Mouse (Mus musculus) retina, embryonic 14.5 days (tissue): Measurements from ENCODE around the gene Lars2.

ENCODE experiments used
- DNase-seq: peaks from one replicate; pipeline ENCODE4 v3.0.0-alpha.2; 2015; ENCODE audit warnings: low spot score

The Lars2 gene

DNA sequence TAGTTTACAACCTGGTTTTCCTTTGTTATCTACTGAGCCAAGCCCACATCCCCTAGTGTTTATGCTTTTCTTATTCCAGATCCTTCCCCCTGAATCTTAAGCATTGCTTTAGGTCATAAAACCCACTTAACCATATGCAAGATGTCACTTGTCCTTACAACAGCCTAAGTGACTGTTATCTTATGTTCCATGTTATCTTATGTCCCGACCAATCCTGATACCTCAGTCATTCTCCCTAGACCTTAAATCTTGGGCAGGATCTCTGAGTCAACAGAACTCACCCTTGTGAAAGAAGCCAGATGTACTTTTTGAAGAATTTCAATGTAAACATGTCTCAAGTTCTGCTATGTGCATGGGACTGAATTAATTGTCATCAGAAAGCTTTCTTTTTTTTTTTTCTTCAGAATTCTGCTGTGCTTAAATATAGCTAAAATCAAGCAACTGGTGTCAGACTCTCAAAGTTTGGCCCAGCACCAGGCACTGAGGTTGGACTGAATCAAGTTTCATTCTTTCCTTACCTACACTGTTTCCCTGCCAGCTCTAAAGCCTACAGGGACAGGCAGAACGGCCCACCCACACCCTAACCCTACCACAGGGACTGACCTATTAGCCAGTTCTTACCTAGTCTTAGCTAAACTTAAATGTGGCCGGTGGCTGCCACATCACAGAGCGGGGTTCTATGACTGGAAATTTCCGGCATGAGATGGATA lies 24.6 kb downstream of the Lars2 start:
- no peak for DNase-seq

DNA sequence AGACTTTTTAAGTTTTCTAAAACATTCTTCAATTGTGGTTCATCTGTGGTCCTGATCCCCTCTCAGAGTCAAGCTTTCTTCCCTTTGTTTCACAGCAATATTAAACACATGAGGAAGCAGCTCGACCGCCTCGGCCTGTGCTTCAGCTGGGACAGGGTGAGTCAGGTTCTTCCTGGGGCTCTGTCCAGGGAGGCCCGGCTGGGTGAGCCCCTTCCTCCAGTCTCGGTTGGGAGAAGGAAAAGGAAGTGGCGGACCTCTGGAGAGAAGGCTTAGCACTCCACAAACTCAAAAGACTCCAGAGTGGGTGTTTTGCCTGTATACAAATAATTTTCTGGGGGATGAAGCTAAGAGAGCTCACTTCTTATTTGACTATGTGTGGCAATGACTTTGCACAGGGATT lies 28.1 kb downstream of the Lars2 start:
- DNase-seq, result no peak

DNA sequence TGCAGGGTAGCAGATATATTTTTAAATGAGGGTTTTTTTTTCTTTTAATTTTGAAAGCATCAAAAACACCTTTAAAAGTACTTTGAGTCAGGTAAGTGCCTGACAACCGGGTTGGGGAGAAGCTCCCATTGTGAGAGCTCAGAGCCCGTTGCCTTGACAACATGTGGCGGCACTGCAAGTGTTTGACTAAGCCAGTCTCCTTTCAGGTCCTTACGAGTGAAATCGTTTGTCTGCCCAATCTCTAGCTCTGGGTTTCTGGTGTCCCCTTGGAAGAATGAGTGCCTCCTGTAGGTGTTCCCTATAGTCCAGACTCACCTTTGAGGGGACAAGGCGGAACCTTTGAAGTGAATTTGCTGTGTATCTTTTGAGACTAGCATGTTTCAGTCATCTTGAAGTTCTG lies 31.0 kb downstream of the Lars2 start:
- no peak for DNase-seq

DNA sequence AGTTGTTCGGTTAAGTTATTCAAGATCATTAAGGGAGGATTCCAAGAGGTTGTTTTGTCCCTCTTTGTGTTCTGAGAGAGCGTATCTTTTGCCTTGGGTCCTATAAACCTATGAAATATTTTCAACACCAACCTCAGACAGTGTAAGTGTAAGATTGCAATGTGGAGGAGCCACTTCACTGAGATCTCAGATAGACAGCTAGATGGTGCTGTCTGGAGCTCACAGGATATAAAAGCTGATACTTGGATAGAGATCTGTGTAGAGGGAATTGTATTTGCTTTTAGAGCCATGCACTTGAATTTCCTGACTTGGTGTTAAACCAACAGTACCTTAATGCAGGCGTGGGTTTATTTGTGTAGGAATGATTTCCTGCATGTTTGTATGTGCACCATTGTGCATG lies 35.5 kb downstream of the Lars2 start:
- DNase-seq, result no peak

DNA sequence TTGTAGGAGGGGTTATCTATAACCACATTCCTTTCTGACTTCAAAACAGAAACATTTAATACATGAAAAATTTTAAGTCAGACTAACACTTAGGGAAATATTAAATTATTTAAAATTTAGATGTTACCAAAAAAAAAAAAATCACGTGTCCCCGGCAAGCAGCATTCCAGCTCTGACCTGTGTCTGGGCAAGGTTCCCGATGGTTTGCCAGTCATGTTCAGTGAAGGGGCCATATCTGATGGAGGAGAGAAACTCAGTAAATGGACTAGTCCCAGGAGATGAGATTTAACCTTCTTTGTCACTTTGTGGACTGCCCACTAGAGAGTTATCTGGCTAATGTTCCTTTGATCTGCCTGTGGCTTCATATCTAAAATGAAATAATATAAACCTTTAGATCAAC lies 36.3 kb downstream of the Lars2 start:
- no peak for DNase-seq

DNA sequence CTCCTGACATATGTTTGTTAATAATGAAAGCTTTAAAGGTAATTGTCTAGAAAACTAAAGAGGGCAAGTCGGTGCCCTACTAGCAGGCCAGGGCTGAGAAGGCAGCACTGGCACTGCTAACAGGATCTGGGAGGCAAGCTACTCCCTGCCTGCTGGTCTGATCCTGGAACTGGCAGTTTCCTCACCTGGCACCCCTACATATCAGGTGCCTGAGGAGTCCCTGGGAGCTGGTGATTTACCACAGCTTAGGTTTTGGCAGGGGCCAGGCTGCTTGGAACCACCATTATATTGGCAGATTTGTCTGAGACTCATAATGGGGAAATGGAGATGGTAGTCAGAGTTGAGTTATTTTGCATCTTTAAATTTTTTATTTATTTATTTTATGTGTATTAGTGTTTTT lies 38.5 kb downstream of the Lars2 start:
- no peak for DNase-seq

DNA sequence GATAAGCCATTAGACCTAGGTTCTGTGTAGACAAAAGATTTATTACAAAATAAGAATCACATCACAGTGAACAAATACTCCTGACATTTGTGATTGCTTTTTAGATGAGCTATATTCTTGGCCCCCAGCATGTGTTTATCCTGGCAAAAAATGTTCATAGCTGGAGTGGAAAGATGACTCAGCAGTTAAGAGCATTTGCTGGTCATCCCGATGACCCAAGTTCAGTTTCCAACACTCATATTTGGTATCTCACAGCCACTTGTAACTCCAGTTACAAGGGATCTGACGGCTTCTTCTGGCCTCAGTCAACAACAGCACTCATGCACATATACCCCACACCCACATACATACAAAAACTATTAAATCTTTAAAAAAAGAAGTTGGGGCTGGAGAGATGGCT lies 42.0 kb downstream of the Lars2 start:
- DNase-seq, result no peak

DNA sequence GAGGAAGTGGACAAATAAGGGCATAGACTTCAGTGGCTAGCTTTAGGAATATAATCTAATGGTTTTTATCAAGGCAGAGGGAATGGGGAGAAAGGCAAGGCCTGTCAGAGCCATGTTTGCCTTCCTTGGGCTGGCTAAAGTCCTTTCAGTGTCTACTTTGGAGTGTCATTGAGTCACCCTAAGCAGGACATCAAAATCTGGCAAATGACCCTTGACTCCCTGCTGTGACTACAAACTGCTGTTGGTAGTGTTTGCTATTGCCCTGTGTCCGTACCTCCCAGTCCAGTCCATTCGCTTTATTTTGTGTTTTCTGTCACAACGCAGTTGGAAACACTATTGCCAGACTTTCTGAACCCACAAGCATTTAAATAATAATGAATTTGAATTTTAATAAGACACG lies 63.1 kb downstream of the Lars2 start:
- DNase-seq, result no peak

DNA sequence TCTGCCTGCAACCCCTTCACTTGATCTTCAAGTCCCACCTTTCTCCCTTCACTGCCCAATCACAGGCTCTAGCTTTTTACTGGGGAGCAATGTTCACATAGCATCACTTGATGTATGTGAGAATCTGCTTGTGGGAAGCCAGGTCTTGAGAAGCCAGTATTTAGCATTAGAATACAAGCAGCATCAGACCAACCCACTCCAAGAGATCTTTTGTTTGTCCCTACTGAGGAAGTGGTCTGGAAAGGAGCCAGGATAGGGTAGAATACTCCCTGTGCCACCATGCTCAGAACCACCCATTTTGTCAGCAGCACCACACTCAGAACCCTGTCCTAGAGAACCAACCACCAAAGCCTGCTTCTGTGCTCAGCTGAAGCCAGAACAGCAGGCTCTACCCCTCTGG lies 64.2 kb downstream of the Lars2 start:
- no peak for DNase-seq

DNA sequence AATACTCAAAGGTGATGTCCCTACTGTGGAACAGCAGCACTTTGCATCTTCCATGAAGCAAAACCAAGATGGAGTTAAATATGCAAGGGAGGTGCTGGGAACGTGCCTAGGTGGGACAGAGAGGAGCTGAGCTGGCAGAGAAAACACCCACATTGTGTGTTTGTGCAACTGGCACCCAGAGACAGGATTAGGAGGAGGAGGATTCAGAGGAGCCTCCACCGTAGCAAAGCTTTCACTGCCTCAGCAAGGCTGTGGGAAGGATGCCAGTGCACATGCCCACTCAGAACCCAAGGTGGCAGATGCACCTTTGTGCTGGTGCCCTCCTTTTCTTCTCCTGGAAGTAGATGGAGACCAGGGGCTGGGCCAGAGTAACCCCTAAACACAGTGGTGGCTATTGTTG lies 71.5 kb downstream of the Lars2 start:
- no peak for DNase-seq

DNA sequence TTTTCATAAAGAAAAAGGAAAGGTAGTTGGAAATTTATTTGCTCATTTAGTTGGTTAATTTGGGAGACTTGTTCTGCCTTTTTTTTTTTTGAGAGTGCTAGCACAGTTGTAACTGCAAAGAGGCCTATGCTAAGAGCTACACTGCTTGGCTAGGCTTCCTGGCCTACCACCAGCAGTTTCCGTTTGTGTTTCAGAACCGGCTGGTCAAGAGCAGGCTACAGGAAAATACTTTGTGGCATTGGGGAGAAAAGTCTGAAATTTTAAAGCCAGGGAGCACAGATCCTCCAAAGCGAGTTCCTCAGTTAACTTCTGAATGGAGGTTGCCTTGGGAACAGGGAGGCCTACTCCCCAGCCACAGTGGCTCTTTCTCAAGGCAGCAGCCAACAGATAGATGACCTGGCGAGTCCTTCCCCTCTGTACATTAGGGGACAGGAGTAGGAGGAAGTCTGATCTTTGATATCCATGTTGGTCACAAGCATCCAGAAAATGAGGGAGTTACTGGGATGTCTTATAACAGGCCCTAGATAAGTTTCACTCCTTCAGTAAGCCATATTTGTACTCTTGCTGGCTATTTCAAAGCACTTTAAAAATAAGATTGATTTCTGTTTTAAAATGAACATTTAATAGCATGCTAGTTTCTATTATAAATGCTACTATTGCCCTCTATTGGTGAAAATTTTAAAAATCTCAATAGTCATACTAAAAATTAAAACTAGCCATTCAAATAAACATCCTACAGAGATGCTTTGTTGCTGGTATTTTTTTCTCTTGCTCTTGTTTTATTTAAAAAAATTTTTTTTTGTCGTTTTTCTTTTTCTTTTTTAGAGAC lies 73.7 kb downstream of the Lars2 start:
- peak; percentile 35 for DNase-seq

DNA sequence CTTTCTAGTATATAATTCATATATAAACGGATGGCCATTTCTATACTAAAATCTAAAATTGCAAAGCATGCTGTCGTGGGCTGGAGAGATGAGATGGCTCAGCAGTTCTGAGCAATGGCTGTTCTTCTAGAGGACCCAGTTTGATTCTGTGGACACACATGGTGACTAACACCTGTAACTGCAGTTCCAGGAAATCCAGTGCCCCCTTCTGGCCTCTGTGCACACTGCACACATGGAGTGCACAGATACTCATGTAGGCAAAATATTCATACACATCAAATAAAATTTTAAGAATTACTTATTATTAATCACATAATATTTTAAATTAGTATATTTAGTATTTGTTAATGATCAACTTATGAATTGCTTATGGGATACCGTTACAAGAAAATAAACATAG lies 80.4 kb downstream of the Lars2 start:
- peak; percentile 19 for DNase-seq

DNA sequence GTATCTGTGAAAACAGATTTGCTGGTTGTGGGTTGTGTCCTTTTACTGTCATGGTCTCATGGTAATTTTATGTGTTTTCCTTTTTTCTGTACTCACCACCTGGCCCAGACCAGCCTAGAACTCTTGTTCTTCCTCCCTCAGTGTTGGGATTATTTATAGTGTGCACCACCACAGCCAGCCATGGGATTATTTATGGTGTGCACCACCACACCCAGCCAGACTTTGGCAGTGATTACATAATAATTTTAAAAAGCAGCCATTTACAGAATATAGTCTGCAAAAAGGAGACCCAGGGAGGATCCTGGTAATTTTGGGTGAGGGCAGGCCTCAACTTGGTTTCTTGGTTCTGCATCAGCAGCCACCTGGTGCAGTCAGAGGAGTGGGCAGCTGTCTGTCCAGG lies 81.9 kb downstream of the Lars2 start:
- no peak for DNase-seq

DNA sequence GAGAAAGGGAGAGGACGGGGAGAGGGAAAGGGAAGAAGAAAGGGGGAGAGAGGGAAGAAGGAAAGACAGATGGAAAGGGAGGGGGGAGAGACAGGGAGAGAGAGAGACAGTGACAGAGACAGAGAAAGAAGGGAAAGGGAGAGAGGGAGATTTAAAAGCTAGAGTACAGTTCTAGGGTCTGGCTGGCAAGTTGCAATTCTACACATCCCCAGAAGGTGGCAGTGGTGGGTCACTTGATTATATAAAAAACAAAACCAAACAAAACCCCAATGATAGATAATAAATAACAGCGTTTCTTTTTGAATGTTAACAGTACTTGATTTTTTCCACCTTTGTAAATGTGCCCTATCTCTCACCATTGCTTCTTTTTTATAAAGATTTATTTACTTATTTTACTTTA lies 83.4 kb downstream of the Lars2 start:
- DNase-seq, result peak; percentile 81

DNA sequence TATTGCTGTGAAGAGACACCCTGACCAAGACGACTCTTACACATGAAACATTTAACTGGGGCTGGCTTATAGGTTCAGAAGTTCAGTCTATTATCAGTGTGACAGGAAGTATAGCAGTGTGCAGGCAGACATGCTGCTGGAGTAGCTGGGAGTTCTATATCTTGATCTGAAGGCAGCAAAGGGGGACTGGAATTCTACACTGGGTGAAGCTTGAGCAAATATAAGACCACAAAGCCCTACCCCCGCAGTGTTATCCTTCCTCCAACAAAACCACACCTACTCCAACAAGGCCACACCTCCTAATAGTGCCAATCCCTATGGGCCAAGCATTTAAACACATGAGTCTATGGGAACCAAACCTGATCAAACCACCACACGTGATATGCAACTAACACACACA lies 85.0 kb downstream of the Lars2 start:
- no peak for DNase-seq

DNA sequence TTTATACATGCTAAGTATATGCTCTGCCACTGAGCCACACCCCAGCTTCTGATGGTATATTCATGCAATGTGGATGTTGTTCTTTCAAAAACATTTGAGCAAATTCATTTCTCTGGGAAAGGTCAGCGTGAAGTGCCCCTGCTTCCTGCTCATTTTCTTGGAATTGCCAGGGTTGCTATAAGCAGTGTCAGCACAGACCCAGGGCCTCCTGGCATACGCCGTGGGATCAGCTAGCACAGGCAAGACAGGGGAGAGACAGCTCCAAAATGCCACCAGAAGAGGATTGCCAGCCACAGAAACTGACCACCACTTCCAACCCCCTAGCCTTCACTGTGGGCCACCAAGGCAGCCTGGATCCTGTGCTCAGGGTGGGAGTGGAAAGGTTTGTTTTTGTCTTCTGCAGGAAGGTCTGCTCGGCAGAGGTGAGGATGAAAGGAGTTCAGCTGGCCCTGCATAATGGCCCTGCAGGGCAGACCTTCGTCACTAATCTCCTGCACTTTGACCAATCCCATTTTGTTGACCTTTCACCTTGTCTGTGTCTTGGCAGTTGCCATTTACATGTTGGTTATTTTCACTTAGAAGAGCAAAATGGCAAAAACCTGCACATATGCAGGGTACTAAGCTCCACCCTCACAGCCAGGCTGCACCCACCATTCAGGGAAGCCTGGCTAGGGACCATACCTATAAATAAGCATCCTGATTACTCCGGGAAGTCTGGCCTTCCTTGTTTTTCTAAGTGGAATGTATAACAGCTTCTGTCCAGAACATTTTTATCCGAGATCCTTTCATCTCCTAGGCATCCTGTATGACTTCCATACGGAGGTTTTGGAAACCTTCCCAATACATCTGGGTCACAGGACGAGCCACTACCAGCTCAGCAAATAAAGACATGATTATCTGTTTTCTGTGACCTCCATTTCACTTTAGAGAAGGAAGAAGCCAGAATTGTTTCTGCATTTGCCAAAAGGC lies 90.2 kb downstream of the Lars2 start:
- no peak for DNase-seq

DNA sequence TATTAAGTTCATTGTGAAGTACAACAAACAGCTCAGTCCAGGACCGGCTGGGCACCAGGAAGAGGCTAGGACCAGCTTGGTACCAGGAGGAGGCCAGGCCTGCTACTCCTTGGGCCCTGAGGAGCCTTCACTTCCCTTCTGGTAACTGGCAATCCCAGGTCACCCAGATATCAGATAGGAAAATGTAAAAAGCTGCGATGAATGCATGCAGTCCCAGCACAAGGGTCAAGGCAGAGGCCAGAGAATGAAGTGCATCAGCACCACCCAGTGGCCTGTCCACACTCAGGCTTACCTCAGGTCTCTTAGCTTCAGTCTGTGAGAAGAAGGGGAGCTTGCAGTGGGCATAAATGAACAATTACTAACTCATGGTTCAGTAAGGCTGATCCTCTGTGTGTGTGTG lies 90.9 kb downstream of the Lars2 start:
- peak; percentile 17 for DNase-seq

DNA sequence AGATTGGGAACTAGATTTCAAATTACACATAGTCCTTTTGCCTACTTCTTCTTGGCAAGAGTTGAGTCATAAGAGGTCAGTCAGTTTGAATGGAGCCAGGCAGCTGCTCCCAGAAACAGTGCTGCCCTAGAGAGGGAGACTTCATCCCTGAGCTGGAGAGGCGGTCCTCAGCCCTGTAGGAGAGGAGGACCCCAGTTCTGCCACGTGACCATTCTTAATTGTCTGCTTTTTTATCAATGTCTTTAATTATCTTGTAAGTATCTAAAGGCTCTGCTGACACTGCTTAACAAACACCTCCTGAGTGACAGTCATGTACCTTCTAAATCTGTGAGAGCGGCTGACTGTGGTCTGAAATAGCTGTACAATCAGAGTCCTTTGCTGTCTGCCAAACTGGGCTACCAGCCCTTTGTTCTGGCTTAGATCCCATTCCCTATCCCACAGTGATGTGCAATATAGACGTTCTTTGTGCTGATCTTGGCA lies 100.5 kb downstream of the Lars2 start:
- DNase-seq, result no peak

DNA sequence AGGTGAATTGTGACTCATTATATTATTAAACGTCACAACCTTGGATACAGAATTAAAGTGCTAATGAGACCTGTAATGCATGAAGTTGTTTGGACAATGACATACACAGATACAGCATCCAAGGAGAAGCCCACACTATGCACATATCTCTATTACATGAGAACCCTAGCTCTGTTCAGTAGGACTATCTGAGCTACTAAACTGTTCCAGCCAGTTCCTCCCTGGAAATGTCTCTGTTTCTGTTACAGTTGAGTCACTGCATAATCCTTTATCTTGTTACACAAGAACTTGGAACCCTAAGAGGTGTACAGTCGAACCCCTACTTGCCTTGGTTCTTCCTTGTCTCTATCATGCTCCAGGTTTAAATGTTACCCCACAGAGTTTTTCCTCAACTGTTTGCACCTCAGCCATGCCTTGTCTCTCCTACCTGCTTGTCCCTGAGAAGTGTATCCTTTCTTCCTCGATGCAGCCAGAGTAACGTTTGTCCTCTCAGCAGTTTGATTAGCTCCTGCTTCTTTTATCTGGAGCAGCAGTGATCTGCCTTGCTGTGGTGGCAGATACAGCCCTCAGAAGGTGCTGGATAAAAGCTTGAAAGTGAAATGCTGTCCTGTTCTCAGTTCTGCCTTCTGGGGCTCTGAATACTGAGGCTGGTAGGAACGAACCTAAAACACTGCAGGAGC lies 101.8 kb downstream of the Lars2 start:
- DNase-seq, result no peak

DNA sequence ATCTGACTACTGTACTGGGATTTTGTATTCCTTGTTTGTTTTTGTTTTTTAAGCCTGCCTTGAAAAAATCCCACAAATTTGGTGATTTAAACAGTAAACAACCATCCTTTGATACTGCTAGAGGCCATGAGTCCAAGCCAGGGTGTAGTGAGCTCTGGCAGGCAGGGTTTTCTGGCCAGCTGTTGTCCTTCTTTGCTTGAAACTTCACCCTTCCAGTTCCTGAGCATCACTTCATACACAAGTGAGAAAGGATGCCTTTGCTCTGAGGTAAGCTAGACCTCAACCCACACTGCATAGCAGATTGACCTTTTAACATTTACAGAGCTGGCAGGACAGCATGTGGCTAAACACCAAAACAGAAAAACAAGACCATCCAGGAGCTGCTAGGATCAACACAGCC lies 102.4 kb downstream of the Lars2 start:
- DNase-seq, result no peak

DNA sequence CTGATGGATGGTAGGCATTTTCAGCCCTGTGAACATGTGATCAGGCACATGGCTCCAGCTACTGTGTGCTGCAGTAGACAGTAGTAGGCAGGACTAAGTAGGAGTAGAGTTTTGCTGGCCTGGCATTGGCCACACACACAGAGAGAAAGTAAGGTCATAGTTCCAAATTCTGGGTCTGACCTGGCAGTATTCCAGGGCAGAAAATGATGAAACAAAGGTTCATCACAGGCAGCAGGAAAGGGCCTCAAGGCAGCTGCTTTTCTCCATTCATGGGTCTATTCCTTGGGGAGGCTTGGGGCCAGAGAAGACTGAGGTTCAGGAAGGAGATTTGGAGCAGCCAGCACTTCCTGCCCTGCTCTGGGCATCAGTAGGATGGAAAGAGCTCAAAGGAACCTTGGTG lies 106.7 kb downstream of the Lars2 start:
- no peak for DNase-seq

DNA sequence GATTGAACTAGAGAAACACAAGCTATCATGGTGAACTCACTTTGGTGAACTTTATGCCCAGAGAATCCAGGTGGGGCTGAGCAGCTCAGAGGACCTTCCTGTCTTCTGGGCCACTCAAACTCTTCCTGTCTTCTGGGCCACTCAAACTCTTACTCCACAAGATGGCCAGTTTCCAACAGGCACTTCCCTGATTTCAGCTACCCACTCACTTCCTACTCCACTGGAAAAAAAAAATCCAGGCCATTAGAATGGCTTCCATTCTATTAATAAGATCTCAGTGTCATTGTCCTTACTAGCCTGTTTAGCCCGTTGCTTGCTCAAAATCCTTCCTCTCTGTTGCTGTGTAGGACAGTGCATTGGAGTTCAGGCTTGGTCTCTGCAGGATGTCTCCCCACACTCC lies 108.8 kb downstream of the Lars2 start:
- DNase-seq, result no peak
